In the genomic region with DNA sequence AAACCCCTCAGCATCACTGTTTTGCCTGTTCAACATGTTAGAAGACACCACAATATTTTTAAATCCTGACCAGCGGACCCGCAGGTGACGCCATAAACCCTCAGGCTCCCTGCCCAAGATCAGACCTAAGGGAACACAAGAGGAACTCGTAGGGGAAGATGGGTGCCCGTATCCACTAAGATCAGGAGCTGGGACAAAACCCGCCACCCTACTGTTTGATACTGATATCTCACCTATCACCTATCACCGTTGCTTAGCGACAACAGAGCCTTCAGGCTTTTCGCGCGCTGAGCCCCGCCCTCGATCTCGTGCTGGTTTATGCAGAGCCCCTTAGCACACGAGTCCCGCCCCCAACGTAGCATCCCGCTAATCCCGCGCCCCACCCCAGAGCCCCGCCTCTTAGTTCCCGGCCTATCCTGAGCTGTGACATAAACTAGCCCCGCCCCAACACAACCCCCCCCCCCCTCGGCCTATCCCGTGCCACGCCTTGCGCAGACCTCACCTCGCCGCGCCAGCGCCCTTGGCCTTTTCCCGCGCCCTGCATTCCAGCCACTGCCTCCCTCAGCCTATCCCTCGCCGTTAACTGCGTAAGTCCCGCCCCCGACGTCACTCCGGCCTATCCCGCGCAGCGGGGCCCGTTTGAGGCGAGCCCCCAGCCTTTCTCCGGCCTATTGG, we compare ENCODE assay signal across 8 mouse cellular contexts. TPM values are rescaled to one million over a fixed set of nuclear protein-coding genes. Genes with fewer than 3 reads are reported as not detected.
DNase-seq lines count a peak whose midpoint lies in the region; ATAC-seq lines count a peak whose summit lies in the region.

Gene Siva1 (plus strand): TSS at position 500 of the 675 bp plus-strand sequence.

- intact Hi-C loops in gastrocnemius, postnatal 14 days (cut with DNase I; ENCODE audit: low total_unique reads), result no loop called here
- intact Hi-C loops in left cerebral cortex, postnatal 10 days (cut with DNase I), result no loop called here

- peak; percentile 87 for ATAC-seq in inflammation-experienced regulatory T-cells, adult 6 months
- ATAC-seq in megakaryocyte-erythroid progenitor cell, adult 5-6 weeks (replicated peaks; ENCODE audit: low FRiP score, low TSS enrichment, poor library complexity, severe bottlenecking), result peak; percentile 88

- peak; percentile 99 to 100 for DNase-seq in adrenal gland, adult (ENCODE audit: inconsistent age in 2 of 2, low spot score in 1 of 2)
- peak; percentile 99 for DNase-seq in embryo, embryonic 10.5 days (ENCODE audit: low spot score)
- peak; percentile 100 for DNase-seq in gastrocnemius, postnatal 14 days
- DNase-seq in left cerebral cortex, postnatal 10 days (ENCODE audit: extremely low spot score in 1 of 2, low spot score in 2 of 2), result peak; percentile 95 to 100
- DNase-seq in right cerebral cortex, postnatal 25 days, result peak; percentile 96
- DNase-seq in urinary bladder, postnatal 4 days (ENCODE audit: low spot score in 2 of 2), result peak; percentile 99

RNA-seq across cellular contexts. Expression of gene Siva1, which starts in this region (rescaled TPM):
- 10 to 100 TPM; 16.9 to 18.7 TPM for total RNA-seq in gastrocnemius, postnatal 14 days (2021)
- 10 to 100 TPM; 34.6 to 68.7 (median 39.4) TPM for polyA plus RNA-seq in inflammation-experienced regulatory T-cells, adult 6 months (2017; shearing (Covaris generic))
- 10 to 100 TPM; 14.3 to 15.5 TPM for total RNA-seq in left cerebral cortex, postnatal 10 days (2021)
- total RNA-seq in megakaryocyte-erythroid progenitor cell, adult 5-6 weeks (2014; fragmentation: Nextera tagmentation), result 168 and 170 TPM in 2 replicates
- 169 and 202 TPM in 2 replicates for total RNA-seq in megakaryocyte-erythroid progenitor cell, adult 5-6 weeks (2017)

Comparison
In these comparisons a context has a peak if more than half of its experiments do, and no peak if none do; other contexts are left out.
1. Peak in every context shown above with its lines: DNase-seq and ATAC-seq.
2. RNA of gene Siva1 (total RNA-seq): 168 to 202 TPM in megakaryocyte-erythroid progenitor cell, adult 5-6 weeks; 16.9 to 18.7 TPM in gastrocnemius, postnatal 14 days and 14.3 to 15.5 TPM in left cerebral cortex, postnatal 10 days; every median in the first group is over 4 times any median in the second.